Mouse (Mus musculus): ENCODE measurements at regions not wholly inside any gene's neighbourhood (a gene's known extent, or its start where the extent isn't known, plus 50 kb on each side); places are given as distances from the start of the nearest gene placed in this dataset.

- no peak overlapping the region for H3K27ac ChIP-seq (ENCODE audit: low read depth)
- ATAC-seq (no peak), DNase-seq (no peak)
- H3K27me3 ChIP-seq (ENCODE audit: insufficient read depth, low read length), result no peaks in the 10 kb centered on the region
- H3K4me1 ChIP-seq (ENCODE audit: insufficient read depth), result no peaks in the 10 kb centered on the region
- no peaks in the 10 kb centered on the region for H3K9me3 ChIP-seq (ENCODE audit: low read length)
- H3K36me3 ChIP-seq (replicated peaks; ENCODE audit: insufficient read depth, low read length), result no peaks in the 10 kb centered on the region
- H3K4me3 ChIP-seq (ENCODE audit: low read depth, low read length), result no peak overlapping the region
- 80% methylated on average over 9 of the region's 9 CpGs for WGBS (ENCODE audit: insufficient replicate concordance)
- no peak overlapping the region for H3K9ac ChIP-seq (replicated peaks)
- H3K4me2 ChIP-seq (ENCODE audit: low read depth, low read length), result no peak overlapping the region
- TF ChIP-seq CTCF (IDR thresholded peaks at IDR 0.05; ENCODE audit: low read depth) (no peak), EP300 (IDR thresholded peaks at IDR 0.05; ENCODE audit: low read depth) (no peak)
Observed at GRCm38 (mm10) chr10:117509431-117510223, 119.7 kb upstream of the Cpm start.

DNA sequence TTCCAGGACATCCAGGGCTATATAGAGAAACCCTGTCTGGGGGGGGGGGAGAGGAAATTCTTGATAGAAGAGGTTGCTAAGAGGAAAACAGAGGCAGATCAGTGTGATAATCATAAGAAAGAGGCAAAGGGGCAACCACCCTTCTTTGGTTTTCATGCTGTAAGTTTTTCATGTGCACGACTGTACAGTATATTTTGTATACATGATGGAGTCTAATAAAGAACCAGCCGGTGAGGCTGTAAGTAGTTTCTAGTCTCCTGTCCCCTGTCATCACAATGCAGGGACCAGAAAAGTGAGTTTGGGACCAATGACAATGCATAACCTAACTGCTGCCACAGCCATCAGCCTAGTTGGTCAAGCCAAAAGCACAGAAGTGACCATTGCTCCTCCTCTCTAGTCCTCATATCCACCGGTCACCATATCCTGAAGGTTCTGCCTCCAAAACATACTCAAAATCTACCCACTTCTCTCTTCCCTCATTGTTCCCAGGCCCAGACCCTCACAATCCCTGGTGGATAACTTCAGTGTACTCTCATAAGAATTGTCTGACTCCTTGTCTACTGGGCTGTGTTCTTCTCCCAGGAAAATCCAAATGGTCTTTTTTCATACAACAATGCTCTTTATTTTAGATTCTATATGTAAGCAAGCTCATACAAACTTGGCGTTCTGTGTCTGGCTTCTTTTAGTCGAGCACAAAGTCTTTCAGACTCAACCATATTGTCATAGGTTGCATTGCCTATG is 122.9 kb upstream of the Cpm start:
- H3K9ac ChIP-seq (replicated peaks), result no peak overlapping the region
- H3K4me2 ChIP-seq (ENCODE audit: low read depth, low read length), result no peak overlapping the region
- DNase-seq (no peak), ATAC-seq (no peak)
- TF ChIP-seq CTCF (IDR thresholded peaks at IDR 0.05; ENCODE audit: low read depth) (no peak), EP300 (IDR thresholded peaks at IDR 0.05; ENCODE audit: low read depth) (no peak)
- H3K27ac ChIP-seq (ENCODE audit: low read depth), result no peak overlapping the region
- 78% methylated on average over 5 of the region's 5 CpGs for WGBS (ENCODE audit: insufficient replicate concordance)
- H3K4me3 ChIP-seq (ENCODE audit: low read depth, low read length), result no peak overlapping the region
- H3K9me3 ChIP-seq (ENCODE audit: low read length), result no peaks in the 10 kb centered on the region
- H3K4me1 ChIP-seq (ENCODE audit: insufficient read depth), result no peaks in the 10 kb centered on the region
- no peaks in the 10 kb centered on the region for H3K27me3 ChIP-seq (ENCODE audit: insufficient read depth, low read length)
- no peaks in the 10 kb centered on the region for H3K36me3 ChIP-seq (replicated peaks; ENCODE audit: insufficient read depth, low read length)

DNA sequence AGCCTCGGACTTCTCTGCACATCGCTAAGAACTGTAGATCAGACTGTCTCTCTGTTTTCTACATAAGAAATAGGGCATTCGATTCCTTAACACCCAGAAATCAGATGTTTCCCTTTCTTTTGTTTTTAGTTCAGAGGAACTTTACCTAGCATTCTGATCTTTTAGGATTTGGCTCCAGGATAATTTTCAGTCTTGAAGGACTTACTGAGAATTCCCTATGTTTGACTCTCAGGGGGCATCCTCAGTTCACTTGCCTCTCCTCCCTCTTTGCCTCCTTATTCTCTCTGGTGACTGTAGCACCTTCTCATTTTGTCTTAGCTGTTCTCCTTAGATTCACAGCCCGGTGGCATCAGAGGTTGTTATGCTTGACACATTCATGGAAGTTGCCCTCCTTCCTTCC is 123.8 kb upstream of the Cpm start:
- DNase-seq (no peak), ATAC-seq (no peak)
- no peaks in the 10 kb centered on the region for H3K27me3 ChIP-seq (ENCODE audit: insufficient read depth, low read length)
- H3K27ac ChIP-seq (ENCODE audit: low read depth), result no peak overlapping the region
- no peak overlapping the region for H3K9ac ChIP-seq (replicated peaks)
- no peak overlapping the region for H3K4me2 ChIP-seq (ENCODE audit: low read depth, low read length)
- TF ChIP-seq CTCF (IDR thresholded peaks at IDR 0.05; ENCODE audit: low read depth), result no peak
- no peak for TF ChIP-seq EP300 (IDR thresholded peaks at IDR 0.05; ENCODE audit: low read depth)
- no peaks in the 10 kb centered on the region for H3K9me3 ChIP-seq (ENCODE audit: low read length)
- no peaks in the 10 kb centered on the region for H3K36me3 ChIP-seq (replicated peaks; ENCODE audit: insufficient read depth, low read length)
- 65% methylated on average over 4 of the region's 4 CpGs for WGBS (ENCODE audit: insufficient replicate concordance)
- H3K4me1 ChIP-seq (ENCODE audit: insufficient read depth), result no peaks in the 10 kb centered on the region
- H3K4me3 ChIP-seq (ENCODE audit: low read depth, low read length), result no peak overlapping the region

DNA sequence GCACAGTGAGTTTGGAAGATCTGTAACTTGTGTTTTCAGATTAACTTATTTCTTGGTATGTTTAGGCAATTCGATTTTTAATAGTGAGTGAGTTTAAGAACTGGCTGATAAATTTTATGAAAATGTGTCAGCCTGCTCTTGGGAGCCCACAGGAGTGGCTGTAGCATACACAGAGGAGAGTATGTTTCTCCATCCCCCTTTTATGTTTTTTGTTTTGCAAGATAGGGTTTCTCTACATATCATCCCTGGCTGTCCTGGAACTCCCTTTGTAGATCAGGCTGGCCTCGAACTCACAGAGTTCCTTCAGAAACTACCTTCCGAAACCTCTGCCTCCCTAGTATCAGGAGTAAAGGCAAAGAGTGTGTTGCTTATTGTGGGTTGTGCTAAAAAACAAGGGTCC is 124.2 kb upstream of the Cpm start:
- DNase-seq (no peak), ATAC-seq (no peak)
- no peaks in the 10 kb centered on the region for H3K4me1 ChIP-seq (ENCODE audit: insufficient read depth)
- H3K36me3 ChIP-seq (replicated peaks; ENCODE audit: insufficient read depth, low read length), result no peaks in the 10 kb centered on the region
- H3K9me3 ChIP-seq (ENCODE audit: low read length), result no peaks in the 10 kb centered on the region
- H3K27ac ChIP-seq (ENCODE audit: low read depth), result no peak overlapping the region
- 79% methylated on average over 3 of the region's 3 CpGs for WGBS (ENCODE audit: insufficient replicate concordance)
- no peak for TF ChIP-seq EP300 (IDR thresholded peaks at IDR 0.05; ENCODE audit: low read depth)
- no peak for TF ChIP-seq CTCF (IDR thresholded peaks at IDR 0.05; ENCODE audit: low read depth)
- no peak overlapping the region for H3K9ac ChIP-seq (replicated peaks)
- H3K4me2 ChIP-seq (ENCODE audit: low read depth, low read length), result no peak overlapping the region
- H3K27me3 ChIP-seq (ENCODE audit: insufficient read depth, low read length), result no peaks in the 10 kb centered on the region
- no peak overlapping the region for H3K4me3 ChIP-seq (ENCODE audit: low read depth, low read length)

GRCm38 (mm10) chr10:117504267-117504902 is 124.6 kb upstream of the Cpsf6 start:
- WGBS (ENCODE audit: insufficient replicate concordance), result 71% methylated on average over 5 of the region's 5 CpGs

More at GRCm38 (mm10) chr10:117504267-117504902, 124.6 kb upstream of the Cpsf6 start:
- Histone ChIP-seq H3K27ac (ENCODE audit: low read depth) (no peak overlapping the region), H3K9ac (replicated peaks) (no peak overlapping the region), H3K27me3 (ENCODE audit: insufficient read depth, low read length) (no peaks in the 10 kb centered on the region), H3K9me3 (ENCODE audit: low read length) (no peaks in the 10 kb centered on the region), H3K36me3 (replicated peaks; ENCODE audit: insufficient read depth, low read length) (no peaks in the 10 kb centered on the region), H3K4me1 (ENCODE audit: insufficient read depth) (no peaks in the 10 kb centered on the region), H3K4me3 (ENCODE audit: low read depth, low read length) (no peak overlapping the region), H3K4me2 (ENCODE audit: low read depth, low read length) (no peak overlapping the region)
- DNase-seq (no peak), ATAC-seq (no peak)
- TF ChIP-seq CTCF (IDR thresholded peaks at IDR 0.05; ENCODE audit: low read depth) (no peak), EP300 (IDR thresholded peaks at IDR 0.05; ENCODE audit: low read depth) (no peak)
